Mouse (Mus musculus): ENCODE measurements around the gene Cux1. TPM values are rescaled to one million over a fixed set of nuclear protein-coding genes. Genes with fewer than 3 reads are reported as not detected.
A peak's percentile ranks its signal among the peaks of the same experiment; 100 is the strongest.

The Cux1 gene
- polyA plus RNA-seq (2012; rRNA removed), result 66.5 and 68.0 TPM in 2 replicates

DNA sequence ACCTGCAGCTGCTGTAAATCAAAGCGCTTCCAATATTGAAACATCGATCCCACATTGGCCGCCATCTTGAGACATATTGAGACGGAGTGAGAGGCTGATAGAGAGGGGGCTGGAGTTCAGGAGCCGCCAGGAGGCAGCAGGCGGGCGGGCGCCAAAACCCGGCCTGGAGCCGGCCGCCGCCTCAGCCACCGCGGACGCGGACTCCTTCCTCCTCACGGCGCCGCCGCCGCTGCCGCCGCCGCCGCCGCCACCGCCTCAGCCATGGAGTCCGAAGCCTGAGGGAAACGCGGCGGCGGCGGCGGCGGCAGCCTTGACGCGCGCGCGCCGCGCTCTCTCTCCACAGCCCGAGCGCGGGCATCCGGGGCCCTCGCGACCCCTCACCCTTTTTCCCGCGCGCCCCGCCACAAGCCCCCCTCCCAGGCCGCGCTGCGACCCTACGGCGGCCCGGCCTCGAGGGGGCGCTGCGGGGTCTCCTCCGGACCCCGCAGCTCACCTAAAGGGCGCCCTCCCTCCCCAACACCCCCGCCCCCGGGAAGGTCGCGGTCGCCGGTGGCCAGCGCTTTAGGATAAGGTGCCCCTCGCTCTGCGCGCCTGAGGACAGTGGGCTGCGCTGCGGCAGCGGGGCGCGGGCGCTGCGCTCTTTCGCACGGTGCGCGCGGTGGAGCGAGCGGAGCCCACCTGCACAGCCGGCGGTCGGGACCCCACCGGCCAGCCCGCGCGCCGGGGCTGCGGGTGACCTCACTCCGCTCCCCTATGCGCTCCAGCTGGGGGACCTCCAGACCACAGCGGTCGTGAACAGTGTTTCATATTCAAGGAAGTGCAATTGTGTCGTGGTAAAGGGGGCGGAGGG lies at the start of gene Cux1:
Gene Cux1, minus strand, starts transcription at position 315 of the 850 bp plus-strand sequence.
- TF ChIP-seq CTCF (IDR thresholded peaks at IDR 0.05; ENCODE audit: extremely low read depth, insufficient read depth, low read length) (no peak), POLR2A (IDR thresholded peaks at IDR 0.05; ENCODE audit: extremely low read depth, insufficient read depth, low read length) (0 out of 2 replicates have a peak, but pooled peaks have one; percentile 21)
- peak within 1 kb of the TSS; percentile 94 for H3K4me3 ChIP-seq (ENCODE audit: insufficient read depth, low read length)

DNA sequence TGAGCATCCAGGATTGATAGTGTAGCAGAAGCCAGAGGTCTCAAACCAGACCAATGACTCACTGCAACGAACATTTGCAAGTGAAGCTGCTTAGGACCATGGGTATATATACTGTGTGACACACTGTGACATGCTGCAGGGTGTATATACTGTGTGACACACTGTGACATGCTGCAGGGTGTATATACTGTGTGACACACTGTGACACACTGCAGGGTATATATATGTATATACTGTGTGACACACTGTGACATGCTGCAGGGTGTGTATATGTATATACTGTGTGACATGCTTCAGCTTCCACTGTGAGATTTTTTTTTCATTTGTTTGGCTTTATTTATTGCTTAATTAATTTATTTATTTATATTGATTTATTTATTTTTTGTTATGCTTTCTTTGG lies 45.1 kb upstream of the Cux1 start:
- no peak overlapping the region for H3K27ac ChIP-seq (ENCODE audit: insufficient read depth, low read length)
- no peak for TF ChIP-seq CTCF (IDR thresholded peaks at IDR 0.05; ENCODE audit: extremely low read depth, insufficient read depth, low read length)
- no peak for TF ChIP-seq POLR2A (IDR thresholded peaks at IDR 0.05; ENCODE audit: extremely low read depth, insufficient read depth, low read length)
- no peaks in the 10 kb centered on the region for H3K4me1 ChIP-seq (ENCODE audit: control insufficient read depth, insufficient read depth, low read length)
- H3K4me3 ChIP-seq (ENCODE audit: insufficient read depth, low read length), result no peak overlapping the region

More for the DNA sequence above, at the start of gene Cux1:
- Histone ChIP-seq H3K4me1 (ENCODE audit: control insufficient read depth, insufficient read depth, low read length) (no peaks in the 10 kb centered on the region), H3K27ac (ENCODE audit: insufficient read depth, low read length) (peak within 1 kb of the TSS; percentile 92)

DNA sequence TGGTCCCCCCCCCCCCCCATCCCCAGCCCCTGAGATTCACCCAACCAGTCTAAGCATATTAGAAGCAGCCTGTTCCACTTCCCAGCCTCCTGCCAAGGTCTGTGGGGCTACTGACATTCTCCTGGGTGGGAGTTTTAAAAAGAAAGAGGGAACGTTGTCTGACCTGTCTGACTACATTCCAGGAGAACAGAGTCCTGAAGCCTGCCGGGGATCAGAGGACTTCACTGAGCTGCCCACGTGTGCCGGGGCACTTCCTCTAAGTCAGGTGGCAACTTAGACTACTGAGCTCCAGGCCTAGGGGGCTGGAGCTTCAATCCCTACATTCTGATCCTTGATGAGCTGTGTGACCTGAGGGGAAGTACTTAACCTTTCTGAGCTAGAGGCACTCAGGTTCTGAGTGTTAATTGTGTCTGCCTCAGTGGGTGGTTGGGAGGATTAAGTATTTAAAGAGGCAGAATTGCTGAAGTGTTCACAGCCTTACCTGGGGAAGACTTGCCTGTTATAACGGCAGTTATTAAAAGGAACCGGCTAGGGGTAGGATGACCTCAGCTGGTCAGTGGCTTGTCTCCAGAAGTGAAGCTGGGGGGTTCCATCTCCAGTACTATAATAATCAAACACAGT lies 41.6 kb upstream of the Cux1 start:
- TF ChIP-seq CTCF (IDR thresholded peaks at IDR 0.05; ENCODE audit: extremely low read depth, insufficient read depth, low read length) (no peak), POLR2A (IDR thresholded peaks at IDR 0.05; ENCODE audit: extremely low read depth, insufficient read depth, low read length) (no peak)
- H3K4me1 ChIP-seq (ENCODE audit: control insufficient read depth, insufficient read depth, low read length), result no peaks in the 10 kb centered on the region
- H3K4me3 ChIP-seq (ENCODE audit: insufficient read depth, low read length), result no peak overlapping the region
- no peak overlapping the region for H3K27ac ChIP-seq (ENCODE audit: insufficient read depth, low read length)

DNA sequence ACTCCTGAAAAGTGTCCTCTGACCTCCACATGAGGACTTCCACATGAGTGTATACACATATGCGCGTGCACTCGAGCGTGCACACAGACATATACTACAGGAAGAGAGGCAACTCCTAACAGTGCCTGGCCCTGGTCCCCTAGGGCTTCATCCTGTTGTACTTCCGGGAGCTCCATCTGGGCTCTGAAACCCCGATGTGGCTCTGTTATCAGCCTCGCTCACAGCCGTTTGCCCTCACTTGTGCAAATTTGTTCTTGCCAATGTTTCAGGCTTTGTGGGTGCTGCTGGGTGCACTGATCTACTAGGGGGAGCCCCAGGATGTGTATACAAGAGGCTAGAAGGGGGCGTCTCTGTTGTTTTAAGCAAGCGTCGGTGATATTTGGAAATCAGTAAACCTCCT lies 37.9 kb upstream of the Cux1 start:
- no peak overlapping the region for H3K27ac ChIP-seq (ENCODE audit: insufficient read depth, low read length)
- TF ChIP-seq CTCF (IDR thresholded peaks at IDR 0.05; ENCODE audit: extremely low read depth, insufficient read depth, low read length) (no peak), POLR2A (IDR thresholded peaks at IDR 0.05; ENCODE audit: extremely low read depth, insufficient read depth, low read length) (no peak)
- H3K4me1 ChIP-seq (ENCODE audit: control insufficient read depth, insufficient read depth, low read length), result no peaks in the 10 kb centered on the region

DNA sequence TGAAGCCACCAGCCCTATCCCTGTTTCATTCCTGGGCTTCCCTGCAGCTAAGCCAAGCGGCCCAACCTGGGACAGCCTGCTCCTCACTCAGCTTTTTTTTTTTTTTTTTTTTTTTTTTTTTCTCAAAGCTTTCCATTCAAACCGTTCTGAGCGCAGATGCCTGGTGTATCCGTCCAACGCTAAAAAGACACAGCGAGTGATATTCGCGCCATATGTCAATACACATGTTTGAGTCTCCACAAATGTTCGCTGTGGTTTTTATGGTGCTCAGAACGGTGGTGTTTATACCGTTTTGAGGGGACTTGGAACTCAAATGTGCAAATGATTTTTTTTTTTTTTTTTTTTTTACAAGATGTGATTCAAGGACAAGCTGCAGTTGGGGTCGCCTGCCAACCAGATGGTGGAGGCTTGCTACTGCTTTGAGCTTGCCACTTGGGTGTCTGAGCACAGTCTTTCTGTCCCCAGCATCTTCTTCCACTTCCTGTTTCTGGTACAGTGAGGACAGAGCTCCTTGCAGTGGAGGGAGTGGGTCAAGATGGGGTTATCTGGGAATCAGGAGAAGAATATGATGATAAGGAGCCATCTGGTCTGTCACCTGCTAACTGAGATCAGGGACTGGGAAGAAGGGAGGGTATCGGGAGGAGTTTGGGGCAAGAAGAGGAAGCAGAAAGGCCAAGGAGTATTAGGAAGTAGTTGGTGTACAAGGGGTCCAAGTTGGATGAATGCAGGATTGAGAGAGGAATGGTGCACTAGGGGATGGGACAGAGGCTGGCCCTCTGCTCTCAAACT lies 36.1 kb upstream of the Cux1 start:
- Histone ChIP-seq H3K4me1 (ENCODE audit: control insufficient read depth, insufficient read depth, low read length) (no peaks in the 10 kb centered on the region), H3K27ac (ENCODE audit: insufficient read depth, low read length) (no peak overlapping the region), H3K4me3 (ENCODE audit: insufficient read depth, low read length) (no peak overlapping the region)
- TF ChIP-seq POLR2A (IDR thresholded peaks at IDR 0.05; ENCODE audit: extremely low read depth, insufficient read depth, low read length) (no peak), CTCF (IDR thresholded peaks at IDR 0.05; ENCODE audit: extremely low read depth, insufficient read depth, low read length) (no peak)

More for the DNA sequence above, 37.9 kb upstream of the Cux1 start:
- H3K4me3 ChIP-seq (ENCODE audit: insufficient read depth, low read length), result no peak overlapping the region

DNA sequence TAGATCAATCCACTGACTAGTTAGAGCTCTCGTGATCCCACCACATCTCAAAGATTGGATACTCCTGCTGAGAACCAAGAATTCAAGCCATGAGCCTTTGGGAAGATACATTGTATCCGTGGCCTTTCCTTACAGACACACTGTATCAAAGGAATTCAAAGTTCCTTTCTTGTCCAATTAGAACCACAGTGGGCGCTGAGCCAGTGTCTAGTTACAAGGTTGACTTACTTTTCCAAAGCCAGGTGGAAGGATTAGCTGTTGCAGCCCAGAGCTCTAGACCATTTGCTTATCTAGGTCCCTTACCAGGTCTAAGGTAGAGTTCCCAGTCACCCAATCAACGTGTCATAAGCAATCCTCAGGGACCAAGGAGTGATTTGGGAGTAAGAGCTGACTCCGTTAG lies 33.2 kb upstream of the Cux1 start:
- no peak overlapping the region for H3K27ac ChIP-seq (ENCODE audit: insufficient read depth, low read length)
- no peak overlapping the region for H3K4me3 ChIP-seq (ENCODE audit: insufficient read depth, low read length)
- H3K4me1 ChIP-seq (ENCODE audit: control insufficient read depth, insufficient read depth, low read length), result no peaks in the 10 kb centered on the region
- TF ChIP-seq CTCF (IDR thresholded peaks at IDR 0.05; ENCODE audit: extremely low read depth, insufficient read depth, low read length), result no peak
- no peak for TF ChIP-seq POLR2A (IDR thresholded peaks at IDR 0.05; ENCODE audit: extremely low read depth, insufficient read depth, low read length)

DNA sequence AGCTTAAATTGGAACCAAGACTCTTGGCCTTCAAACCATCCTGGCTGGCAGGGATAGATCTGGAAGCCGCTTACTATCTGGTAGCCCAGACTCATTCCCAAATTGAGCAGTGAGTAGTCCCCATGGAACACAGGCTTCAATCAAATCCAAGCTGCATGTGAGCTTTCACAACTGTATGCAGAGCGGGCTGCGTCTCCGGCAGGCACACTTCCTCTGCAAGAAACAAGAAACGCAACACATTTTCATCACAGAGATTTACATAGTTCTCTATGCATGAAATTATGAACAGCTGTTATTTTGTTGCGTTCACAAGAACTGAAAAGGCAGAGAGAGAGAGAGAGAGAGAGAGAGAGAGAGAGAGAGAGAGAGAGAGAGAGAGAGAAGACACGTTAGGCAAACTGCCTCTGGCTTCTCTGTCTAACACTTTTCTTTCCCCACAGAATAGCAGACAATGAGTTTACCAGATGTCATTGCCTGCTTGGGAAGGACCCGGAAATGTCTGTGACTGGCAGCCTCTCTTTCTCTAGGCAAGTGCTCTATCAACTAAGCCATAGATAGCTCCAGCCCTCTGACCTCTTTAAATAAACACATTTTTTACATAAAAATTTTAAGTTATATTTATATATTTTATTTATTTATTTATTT lies 27.7 kb upstream of the Cux1 start:
- Histone ChIP-seq H3K4me3 (ENCODE audit: insufficient read depth, low read length) (no peak overlapping the region), H3K27ac (ENCODE audit: insufficient read depth, low read length) (no peak overlapping the region), H3K4me1 (ENCODE audit: control insufficient read depth, insufficient read depth, low read length) (no peaks in the 10 kb centered on the region; the same call in 1 of the 2 replicates)
- TF ChIP-seq CTCF (IDR thresholded peaks at IDR 0.05; ENCODE audit: extremely low read depth, insufficient read depth, low read length) (no peak), POLR2A (IDR thresholded peaks at IDR 0.05; ENCODE audit: extremely low read depth, insufficient read depth, low read length) (no peak)

DNA sequence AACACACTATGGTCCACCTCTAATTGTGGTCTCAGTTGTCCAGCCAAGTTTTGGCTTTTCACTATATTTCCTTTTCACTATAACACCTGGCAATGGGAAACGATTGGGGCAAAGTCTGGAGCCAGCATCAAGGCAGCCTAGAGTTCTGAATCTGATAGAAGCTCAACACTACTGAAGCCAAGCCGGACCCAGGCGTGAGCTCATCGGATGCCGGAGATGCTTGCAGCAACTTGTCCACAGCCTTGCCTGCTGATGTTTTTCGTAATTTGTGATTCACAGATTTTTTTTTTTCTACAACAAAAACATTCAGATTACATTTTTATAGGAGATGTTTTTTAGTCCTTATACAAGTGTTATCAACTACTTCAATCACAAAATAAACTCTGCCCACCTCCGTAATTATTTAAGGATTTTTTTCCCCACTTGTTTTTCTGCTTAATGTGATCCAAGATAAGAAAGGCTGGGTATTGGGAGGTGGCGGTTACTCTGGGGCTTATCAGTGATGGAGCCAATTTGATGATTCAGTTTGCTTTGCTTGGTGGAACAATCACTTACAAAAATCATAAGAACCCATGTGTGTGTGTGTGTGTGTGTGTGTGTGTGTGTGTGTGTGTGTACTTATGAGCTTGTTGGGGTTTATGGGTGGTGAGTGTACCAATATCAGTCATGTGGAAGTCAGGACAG lies 24.7 kb upstream of the Cux1 start:
- TF ChIP-seq CTCF (IDR thresholded peaks at IDR 0.05; ENCODE audit: extremely low read depth, insufficient read depth, low read length), result no peak
- no peak for TF ChIP-seq POLR2A (IDR thresholded peaks at IDR 0.05; ENCODE audit: extremely low read depth, insufficient read depth, low read length)
- Histone ChIP-seq H3K27ac (ENCODE audit: insufficient read depth, low read length) (no peak overlapping the region), H3K4me1 (ENCODE audit: control insufficient read depth, insufficient read depth, low read length) (no peaks in the 10 kb centered on the region; the same call in 1 of the 2 replicates), H3K4me3 (ENCODE audit: insufficient read depth, low read length) (no peak overlapping the region)
